Mouse (Mus musculus): ENCODE measurements around the gene Sde2.
"Not testable (repeated sequence)": the region's sequence is repeated elsewhere in the genome, so short reads cannot be mapped to it uniquely, and the experiment has no call there.

The Sde2 gene

GRCm38 (mm10) chr1:180889172-180889571 is 38.2 kb downstream of the Sde2 start:
- DNase-seq: no peak

- no peak for DNase-seq
Observed at GRCm38 (mm10) chr1:180889841-180890240, 38.9 kb downstream of the Sde2 start.

GRCm38 (mm10) chr1:180892808-180893207 is 41.9 kb downstream of the Sde2 start, which contains the start of gene Lefty2:
TSS of gene Lefty2 (plus strand) at chr1:180893108.
- no peak for DNase-seq

- not testable (repeated sequence) for DNase-seq
Observed at GRCm38 (mm10) chr1:180894088-180894987, 43.4 kb downstream of the Sde2 start.

GRCm38 (mm10) chr1:180901107-180901506 is 50.2 kb downstream of the Sde2 start:
- peak; percentile 23 for DNase-seq

GRCm38 (mm10) chr1:180902915-180903314 is 52.0 kb downstream of the Sde2 start:
- DNase-seq: no peak

GRCm38 (mm10) chr1:180903666-180904038 is 52.7 kb downstream of the Sde2 start:
- no peak for DNase-seq

- peak; percentile 92 for DNase-seq
Observed at GRCm38 (mm10) chr1:180904039-180904814, 53.3 kb downstream of the Sde2 start, which contains the start of gene Pycr2. TSS of gene Pycr2 (plus strand) at chr1:180904293.

- no peak for DNase-seq
Observed at GRCm38 (mm10) chr1:180904815-180905080, 53.8 kb downstream of the Sde2 start.

- DNase-seq: no peak
Observed at GRCm38 (mm10) chr1:180905307-180905706, 54.4 kb downstream of the Sde2 start.

- DNase-seq: no peak
Observed at GRCm38 (mm10) chr1:180905876-180906275, 54.9 kb downstream of the Sde2 start.

- no peak for DNase-seq
Observed at GRCm38 (mm10) chr1:180906461-180907147, 55.7 kb downstream of the Sde2 start.

GRCm38 (mm10) chr1:180911138-180911537 is 60.2 kb downstream of the Sde2 start:
- DNase-seq: no peak

GRCm38 (mm10) chr1:180911653-180912287 is 60.8 kb downstream of the Sde2 start:
- DNase-seq: no peak

- no peak for DNase-seq
Observed at GRCm38 (mm10) chr1:180912792-180913191, 61.9 kb downstream of the Sde2 start.

GRCm38 (mm10) chr1:180913797-180914196 is 62.9 kb downstream of the Sde2 start:
- no peak for DNase-seq

GRCm38 (mm10) chr1:180916425-180916824 is 65.5 kb downstream of the Sde2 start:
- DNase-seq: no peak

- DNase-seq: no peak
Observed at GRCm38 (mm10) chr1:180917053-180917452, 66.1 kb downstream of the Sde2 start.
